Mouse (Mus musculus) activated CD4-positive, CD25-positive, alpha-beta regulatory T cell (primary cell): Measurements from ENCODE around the gene Olfr814. TPM values are rescaled to one million over a fixed set of nuclear protein-coding genes. Genes with fewer than 3 reads are reported as not detected.

Source experiments
- polyA plus RNA-seq, 2 experiments: library from polyadenylated mRNA; unstranded; fragments of 100-300 nt; shearing (Covaris generic); gene quantifications; one replicate each; pipeline ENCODE4 v1.2.1; 2017

Gene Olfr814
- under 1 TPM in 1 of 2 experiments, not detected in 1; 0.04 TPM for polyA plus RNA-seq

DNA sequence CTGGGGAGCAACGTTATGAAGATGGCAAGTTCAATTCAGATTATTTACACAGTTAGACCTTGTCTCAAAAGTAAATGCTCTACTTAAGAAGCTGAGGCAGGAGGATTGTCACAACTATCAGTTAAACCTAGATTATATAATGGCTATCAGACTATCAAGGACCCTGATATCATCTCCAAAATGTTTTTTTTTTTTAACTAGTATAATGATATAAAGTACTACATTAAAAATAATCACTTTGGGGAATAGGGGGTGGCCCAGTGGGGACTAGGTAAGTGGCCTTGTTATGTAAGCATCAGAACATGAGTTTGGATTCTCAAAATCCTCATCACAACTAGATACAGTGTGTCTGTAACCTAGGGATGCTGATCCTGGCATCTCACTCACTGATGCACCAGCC, at the start of gene Olfr814:
Gene Olfr814, minus strand, starts transcription at position 101 of the 400 bp plus-strand sequence.

DNA sequence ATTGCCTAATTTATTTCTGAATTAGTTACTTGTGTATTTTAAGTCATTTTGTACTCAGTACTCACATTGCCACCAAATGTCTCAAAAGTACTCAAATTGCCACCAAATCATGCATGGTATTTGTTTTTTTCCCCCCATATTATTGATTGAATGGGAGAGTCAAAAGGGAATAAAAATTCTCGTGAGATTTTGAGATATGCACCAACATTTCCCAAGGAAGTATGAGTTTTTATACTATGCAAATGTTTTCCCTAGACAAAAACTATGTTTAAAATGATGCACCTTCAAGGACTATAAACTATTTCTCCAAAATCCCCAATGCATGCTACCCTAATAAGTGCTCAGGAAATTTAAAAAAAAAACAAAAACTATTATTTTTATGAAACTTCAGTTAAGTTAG, 35.8 kb upstream of the Olfr814 start, which contains the start of gene Olfr816:
Gene Olfr816, minus strand, starts transcription at position 101 of the 400 bp plus-strand sequence.

DNA sequence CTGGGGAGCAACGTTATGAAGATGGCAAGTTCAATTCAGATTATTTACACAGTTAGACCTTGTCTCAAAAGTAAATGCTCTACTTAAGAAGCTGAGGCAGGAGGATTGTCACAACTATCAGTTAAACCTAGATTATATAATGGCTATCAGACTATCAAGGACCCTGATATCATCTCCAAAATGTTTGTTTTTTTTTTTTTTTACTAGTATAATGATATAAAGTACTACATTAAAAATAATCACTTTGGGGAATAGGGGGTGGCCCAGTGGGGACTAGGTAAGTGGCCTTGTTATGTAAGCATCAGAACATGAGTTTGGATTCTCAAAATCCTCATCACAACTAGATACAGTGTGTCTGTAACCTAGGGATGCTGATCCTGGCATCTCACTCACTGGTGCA, 26.1 kb upstream of the Olfr814 start, which contains the start of gene Olfr815:
Gene Olfr815, minus strand, starts transcription at position 101 of the 400 bp plus-strand sequence.

DNA sequence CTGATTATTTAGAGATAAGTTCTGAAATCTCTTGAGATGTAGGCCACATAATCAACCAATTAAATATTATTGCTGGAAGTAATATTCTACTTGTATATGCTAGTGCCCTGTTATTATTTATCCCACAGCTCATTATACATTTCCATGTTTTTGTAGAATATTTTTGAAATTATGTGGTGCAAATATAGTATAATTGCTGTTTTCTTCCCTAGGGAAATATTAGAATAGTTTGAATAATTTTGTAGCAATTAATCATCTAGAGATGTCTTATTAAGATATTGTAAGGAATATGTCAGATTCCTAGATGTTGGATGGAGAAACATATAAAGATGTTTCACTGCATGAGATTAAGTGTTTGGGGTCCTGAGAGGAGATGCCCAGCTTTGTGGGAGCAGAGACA, 24.6 kb downstream of the Olfr814 start, which contains the start of gene Olfr813:
Gene Olfr813, plus strand, starts transcription at position 301 of the 400 bp plus-strand sequence.

DNA sequence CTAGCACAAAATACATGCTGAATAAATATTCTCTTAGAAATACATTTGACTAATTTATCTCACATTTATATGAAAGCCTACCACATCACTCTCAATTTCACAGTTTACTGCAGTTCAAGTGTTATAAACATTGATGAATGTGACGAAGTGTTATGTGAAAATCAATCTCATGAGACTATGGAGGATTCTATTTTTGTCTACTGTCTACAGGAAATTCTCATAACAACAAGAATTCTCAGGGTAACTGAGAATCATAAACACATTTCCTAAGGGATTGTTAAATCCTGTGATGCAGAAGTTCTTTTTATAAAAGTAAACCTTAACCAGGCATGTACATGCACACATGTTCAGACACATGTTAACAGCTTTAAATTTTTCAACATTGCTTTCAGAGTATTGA, 33.7 kb downstream of the Olfr814 start, which contains the start of gene Olfr812:
Gene Olfr812, minus strand, starts transcription at position 101 of the 400 bp plus-strand sequence.

Other genes starting within 250 kb of the Olfr814 start
- under 1 TPM in 1 of 2 experiments, not detected in 1; 0.18 TPM for gene Olfr799, start 242.4 kb downstream of the Olfr814 start, polyA plus RNA-seq
- gene Olfr800, start 222.2 kb downstream of the Olfr814 start, polyA plus RNA-seq: not detected
- gene Olfr801, start 206.0 kb downstream of the Olfr814 start, polyA plus RNA-seq: under 1 TPM in 1 of 2 experiments, not detected in 1; 0.30 TPM
- gene Olfr802, start 191.7 kb downstream of the Olfr814 start, polyA plus RNA-seq: not detected
- gene Olfr803, start 185.6 kb downstream of the Olfr814 start, polyA plus RNA-seq: not detected
- gene Olfr804, start 176.6 kb downstream of the Olfr814 start, polyA plus RNA-seq: not detected
- gene Olfr805, start 150.5 kb downstream of the Olfr814 start, polyA plus RNA-seq: not detected
- gene Olfr806, start 137.9 kb downstream of the Olfr814 start, polyA plus RNA-seq: not detected
- not detected for gene Olfr807, start 122.1 kb downstream of the Olfr814 start, polyA plus RNA-seq
- gene Olfr808, start 114.4 kb downstream of the Olfr814 start, polyA plus RNA-seq: not detected
- gene Olfr809, start 105.2 kb downstream of the Olfr814 start, polyA plus RNA-seq: not detected
- gene Olfr810, start 84.9 kb downstream of the Olfr814 start, polyA plus RNA-seq: not detected
- not detected for gene Olfr811, start 75.5 kb downstream of the Olfr814 start, polyA plus RNA-seq
- under 1 TPM; 0.17 to 0.42 TPM for gene Olfr812, start 33.8 kb downstream of the Olfr814 start, polyA plus RNA-seq
- not detected for gene Olfr813, start 24.5 kb downstream of the Olfr814 start, polyA plus RNA-seq
- gene Olfr815, start 26.0 kb upstream of the Olfr814 start, polyA plus RNA-seq: under 1 TPM in 1 of 2 experiments, not detected in 1; 0.27 TPM
- under 1 TPM in 1 of 2 experiments, not detected in 1; 0.28 TPM for gene Olfr816, start 35.7 kb upstream of the Olfr814 start, polyA plus RNA-seq
- gene Olfr818, start 69.2 kb upstream of the Olfr814 start, polyA plus RNA-seq: not detected
- not detected for gene Olfr819, start 87.4 kb upstream of the Olfr814 start, polyA plus RNA-seq
- gene Olfr247, start 96.3 kb upstream of the Olfr814 start, polyA plus RNA-seq: under 1 TPM in 1 of 2 experiments, not detected in 1; 0.17 TPM
- gene Gm10310, start 105.2 kb upstream of the Olfr814 start, polyA plus RNA-seq: under 1 TPM in 1 of 2 experiments, not detected in 1; 0.23 TPM
- gene Olfr820, start 132.8 kb upstream of the Olfr814 start, polyA plus RNA-seq: not detected
- gene Olfr821, start 150.5 kb upstream of the Olfr814 start, polyA plus RNA-seq: not detected
- gene Olfr822, start 191.4 kb upstream of the Olfr814 start, polyA plus RNA-seq: under 1 TPM; 0.07 to 0.20 TPM
- not detected for gene Olfr823, start 235.5 kb upstream of the Olfr814 start, polyA plus RNA-seq